ENCODE assay signal across 12 mouse cellular contexts in genomic region chr7:24391077-24391476, GRCm38 (mm10). TPM values are rescaled to one million over a fixed set of nuclear protein-coding genes. Genes with fewer than 3 reads are reported as not detected.
A peak's percentile ranks its signal among the peaks of the same experiment; 100 is the strongest.
DNase-seq lines count a peak whose midpoint lies in the region; ATAC-seq and TF ChIP-seq lines count a peak whose summit lies in the region.
"Had no signal": no experiment of that assay in that cellular context is flagged by ENCODE, and none has a peak within 500 bp of the region (broad histone marks: within the 10 kb centered on the region; RNA-seq: fewer than 3 reads in every experiment).

No protein-coding gene starts in this region.

- 6% methylated on average over 5 of the region's 5 CpGs for WGBS in kidney, embryonic 14.5 days
- WGBS in hindbrain, embryonic 16.5 days, result 29% methylated on average over 5 of the region's 5 CpGs
- WGBS in neural tube, embryonic 13.5 days, result under 1% methylated on average over 5 of the region's 5 CpGs

- peak; percentile 79 for ATAC-seq in kidney, embryonic 14.5 days (ENCODE audit: low FRiP score, low TSS enrichment)
- peak; percentile 86 for ATAC-seq in hindbrain, embryonic 16.5 days
- peak; percentile 92 for ATAC-seq in neural tube, embryonic 13.5 days (ENCODE audit: low read depth)

- peak overlapping the region; percentile 37 for H3K4me2 ChIP-seq in kidney, embryonic 14.5 days (replicated peaks; ENCODE audit: low read depth, low read length)
- peak overlapping the region; percentile 28 for H3K4me2 ChIP-seq in hindbrain, embryonic 16.5 days (ENCODE audit: low read length)
- H3K4me2 ChIP-seq in neural tube, embryonic 13.5 days, result peak overlapping the region; percentile 54

- H3K36me3 ChIP-seq in kidney, embryonic 14.5 days (ENCODE audit: control insufficient read depth, insufficient read depth, low read length), result no peaks in the 10 kb centered on the region
- H3K36me3 ChIP-seq in hindbrain, embryonic 16.5 days (ENCODE audit: control insufficient read depth, insufficient read depth, low read length), result no peaks in the 10 kb centered on the region
- no peaks in the 10 kb centered on the region for H3K36me3 ChIP-seq in neural tube, embryonic 13.5 days

- H3K27ac ChIP-seq in kidney, embryonic 14.5 days (ENCODE audit: low read depth, low read length), result peak overlapping the region; percentile 83
- peak overlapping the region; percentile 64 for H3K27ac ChIP-seq in hindbrain, embryonic 16.5 days (ENCODE audit: low read depth, low read length)
- peak overlapping the region; percentile 93 for H3K27ac ChIP-seq in neural tube, embryonic 13.5 days (replicated peaks)
- H3K27ac ChIP-seq in layer of hippocampus, adult 2 months, result no peak overlapping the region

- H3K9ac ChIP-seq in kidney, embryonic 14.5 days (ENCODE audit: low read depth, low read length), result no peak overlapping the region
- 0 out of 2 replicates have a peak overlapping the region, but pooled peaks have one; percentile 18 for H3K9ac ChIP-seq in hindbrain, embryonic 16.5 days (ENCODE audit: low read depth, low read length)
- peak overlapping the region; percentile 59 for H3K9ac ChIP-seq in neural tube, embryonic 13.5 days

- no peak for DNase-seq in kidney, postnatal 25 days
- DNase-seq in embryo, embryonic 10.5 days (ENCODE audit: low spot score), result peak; percentile 75
- DNase-seq in spleen, adult 12 weeks (ENCODE audit: low spot score), result no peak
- no peak for DNase-seq in layer of hippocampus, adult 2 months (ENCODE audit: low spot score in 2 of 2)
- no peak for DNase-seq in right cerebral cortex, postnatal 36 days (ENCODE audit: low spot score in 2 of 2)
- DNase-seq: cerebellum, adult 11 months; gastrocnemius, postnatal 36 days had no signal

- H3K4me3 ChIP-seq in kidney, embryonic 14.5 days (ENCODE audit: low read length), result peak overlapping the region; percentile 12; the same call in 1 of the 2 replicates
- no peak overlapping the region for H3K4me3 ChIP-seq in hindbrain, embryonic 16.5 days (ENCODE audit: low read length)
- 0 out of 2 replicates have a peak overlapping the region, but pooled peaks have one; percentile 23 for H3K4me3 ChIP-seq in neural tube, embryonic 13.5 days
- no peak overlapping the region for H3K4me3 ChIP-seq in layer of hippocampus, adult 2 months

- peaks cover 25% of the 10 kb centered on the region for H3K4me1 ChIP-seq in kidney, embryonic 14.5 days (ENCODE audit: control insufficient read depth, insufficient read depth, low read length)
- peaks cover 3% of the 10 kb centered on the region; the same call in 1 of the 2 replicates for H3K4me1 ChIP-seq in hindbrain, embryonic 16.5 days (ENCODE audit: control insufficient read depth, insufficient read depth, low read depth, low read length)
- H3K4me1 ChIP-seq in neural tube, embryonic 13.5 days (replicated peaks), result peaks cover 27% of the 10 kb centered on the region

- no peak for TF ChIP-seq CTCF in layer of hippocampus, adult 2 months (conservative IDR thresholded peaks at IDR 0.05)

- no peaks in the 10 kb centered on the region for H3K9me3 ChIP-seq in kidney, embryonic 14.5 days (ENCODE audit: control insufficient read depth, low read length)
- no peaks in the 10 kb centered on the region for H3K9me3 ChIP-seq in hindbrain, embryonic 16.5 days (ENCODE audit: control insufficient read depth, low read length)
- no peaks in the 10 kb centered on the region for H3K9me3 ChIP-seq in neural tube, embryonic 13.5 days

- no peaks in the 10 kb centered on the region for H3K27me3 ChIP-seq in kidney, embryonic 14.5 days (ENCODE audit: control insufficient read depth, insufficient read depth, low read length)
- no peaks in the 10 kb centered on the region for H3K27me3 ChIP-seq in hindbrain, embryonic 16.5 days (replicated peaks; ENCODE audit: control insufficient read depth, insufficient read depth, low read length)
- no peaks in the 10 kb centered on the region for H3K27me3 ChIP-seq in neural tube, embryonic 13.5 days

RNA-seq across cellular contexts. Expression of gene Smg9, which starts 8.3 kb away (rescaled TPM):
- polyA plus RNA-seq in kidney, embryonic 14.5 days (2014; fragmentation: Nextera tagmentation; extraction: Ambion mirVana), result 25.0 and 32.3 TPM in 2 replicates
- 38.2 and 38.9 TPM in 2 replicates for polyA plus RNA-seq in hindbrain, embryonic 16.5 days (2015; fragmentation: Nextera tagmentation; extraction: Ambion mirVana)
- 36.2 and 37.7 TPM in 2 replicates for polyA plus RNA-seq in neural tube, embryonic 13.5 days (2015; fragmentation: Nextera tagmentation; extraction: Ambion mirVana)
- 10 to 100 TPM; 34.6 to 43.6 TPM for total RNA-seq in layer of hippocampus, adult 2 months (2021)

RNA-seq across cellular contexts. Expression of gene Kcnn4, which starts 21.0 kb away (rescaled TPM):
- polyA plus RNA-seq in kidney, embryonic 14.5 days (2014; fragmentation: Nextera tagmentation; extraction: Ambion mirVana), result 2.6 and 3.3 TPM in 2 replicates
- 2.5 and 3.2 TPM in 2 replicates for polyA plus RNA-seq in hindbrain, embryonic 16.5 days (2015; fragmentation: Nextera tagmentation; extraction: Ambion mirVana)
- 2.1 and 2.2 TPM in 2 replicates for polyA plus RNA-seq in neural tube, embryonic 13.5 days (2015; fragmentation: Nextera tagmentation; extraction: Ambion mirVana)
- under 1 TPM; 0.64 to 0.67 TPM for total RNA-seq in layer of hippocampus, adult 2 months (2021)

RNA-seq across cellular contexts. Expression of gene Lypd5, which starts 42.1 kb away (rescaled TPM):
- polyA plus RNA-seq in kidney, embryonic 14.5 days (2014; fragmentation: Nextera tagmentation; extraction: Ambion mirVana), result not detected in 2 replicates
- not detected in 2 replicates for polyA plus RNA-seq in hindbrain, embryonic 16.5 days (2015; fragmentation: Nextera tagmentation; extraction: Ambion mirVana)
- not detected in 2 replicates for polyA plus RNA-seq in neural tube, embryonic 13.5 days (2015; fragmentation: Nextera tagmentation; extraction: Ambion mirVana)
- total RNA-seq in layer of hippocampus, adult 2 months (2021), result not detected
- total RNA-seq: ES-E14; gastrocnemius, postnatal 36 days; layer of hippocampus, adult 8-10 months had no signal

RNA-seq across cellular contexts. Expression of gene Tescl, which starts 57.3 kb away (rescaled TPM):
- polyA plus RNA-seq in kidney, embryonic 14.5 days (2014; fragmentation: Nextera tagmentation; extraction: Ambion mirVana), result 0.26 and 0.31 TPM in 2 replicates
- 0.25 and 0.44 TPM in 2 replicates for polyA plus RNA-seq in hindbrain, embryonic 16.5 days (2015; fragmentation: Nextera tagmentation; extraction: Ambion mirVana)
- 0.31 TPM in 1 of 2 replicates, not detected in the other for polyA plus RNA-seq in neural tube, embryonic 13.5 days (2015; fragmentation: Nextera tagmentation; extraction: Ambion mirVana)
- total RNA-seq in layer of hippocampus, adult 2 months (2021), result not detected
- total RNA-seq: gastrocnemius, postnatal 36 days; layer of hippocampus, adult 8-10 months had no signal

Comparison
In these comparisons a context has a peak if more than half of its experiments do, and no peak if none do; other contexts are left out.
1. H3K4me3 ChIP-seq: peak in kidney, embryonic 14.5 days (single experiment) and neural tube, embryonic 13.5 days (single experiment); none in hindbrain, embryonic 16.5 days (single experiment) and layer of hippocampus, adult 2 months (single experiment).
2. Peak in every context shown above with its lines, with median percentiles within 50 percentile points of each other: ATAC-seq and H3K4me2 ChIP-seq.